Mouse (Mus musculus) G1E (cell line): ENCODE data around the gene Stx6. TPM values are rescaled to one million over a fixed set of nuclear protein-coding genes. Genes with fewer than 3 reads are reported as not detected.

Source experiments
- ATAC-seq: 2 replicates; pipeline ENCODE4 v1.8.0; 2016; ENCODE audit warnings: mild to moderate bottlenecking; ENCODE audit not compliant: insufficient number of reproducible peaks, poor library complexity, low FRiP score, severe bottlenecking; ENCODE audit errors: extremely low read depth
- DNase-seq: peaks from one replicate; pipeline ENCODE4 v3.0.0; 2012; ENCODE audit warnings: low spot score
- H3K27me3 ChIP-seq: 2 replicates; pipeline ENCODE4 v1.6.1; 2012; ENCODE audit warnings: mild to moderate bottlenecking, low read length, inconsistent platforms; ENCODE audit not compliant: insufficient read depth
- H3K36me3 ChIP-seq: replicated peaks from 2 replicates; pipeline ENCODE3; 2012; ENCODE audit warnings: mild to moderate bottlenecking, inconsistent platforms
- H3K4me1 ChIP-seq: 2 replicates; pipeline ENCODE4 v1.6.1; 2012; ENCODE audit warnings: low read depth, low read length, inconsistent platforms, mixed read lengths; ENCODE audit not compliant: insufficient read depth
- H3K4me3 ChIP-seq: 2 replicates; pipeline ENCODE4 v1.5.1; 2012; ENCODE audit warnings: low read depth, mild to moderate bottlenecking, inconsistent platforms, low read length, moderate library complexity, mixed read lengths
- H3K9me3 ChIP-seq: replicated peaks from 2 replicates; pipeline ENCODE4 v1.6.1; 2012; ENCODE audit warnings: inconsistent platforms
- CTCF ChIP-seq: IDR thresholded peaks from 2 replicates; pipeline ENCODE4 v1.5.1; 2012; ENCODE audit warnings: low read depth, low read length, inconsistent platforms, mixed read lengths
- GATA1 ChIP-seq: IDR thresholded peaks from 2 replicates; pipeline ENCODE4 v1.6.1; 2012; ENCODE audit warnings: borderline replicate concordance, low read length, inconsistent platforms, mixed read lengths
- GATA2 ChIP-seq: IDR thresholded peaks from 2 replicates; pipeline ENCODE4 v1.6.1; 2012; ENCODE audit warnings: low read depth, low read length, inconsistent platforms, borderline replicate concordance
- POLR2AphosphoS5 ChIP-seq: IDR thresholded peaks from 2 replicates; pipeline ENCODE4 v1.6.1; 2012; ENCODE audit warnings: low read depth, low read length, inconsistent platforms; ENCODE audit not compliant: insufficient replicate concordance
- TAL1 ChIP-seq: conservative IDR thresholded peaks from 2 replicates; pipeline ENCODE4 v1.6.1; 2012; ENCODE audit warnings: low read depth, low read length, inconsistent platforms, mixed read lengths
- polyA plus RNA-seq: library from polyadenylated mRNA; stranded (reverse); fragments of >175 nt; gene quantifications from 2 replicates; pipeline ENCODE4 v1.2.3, GENCODE M21; 2012
- total RNA-seq, 2 experiments: library from RNA; stranded (forward) in 1 of 2; stranded (reverse) in 1 of 2; fragments of 200-1000 nt in 1 of 2; fragments of >200 nt in 1 of 2; fragmentation: Nextera tagmentation in 1 of 2; gene quantifications; 2 replicates each; pipeline ENCODE4 v1.2.3; 2014 to 2017

Stx6 gene
- total and polyA plus RNA-seq, 3 experiments, result 27.5 to 117 (median 60.5) TPM

GRCm38 (mm10) chr1:155252631-155253121 is 94.2 kb downstream of the Stx6 start:
- H3K4me3 ChIP-seq, result 0 out of 2 replicates have a peak overlapping the region, but pooled peaks have one; percentile 17
- peak; percentile 28; the same call in 1 of the 2 replicates for ATAC-seq

GRCm38 (mm10) chr1:155253126-155253525 is 94.6 kb downstream of the Stx6 start:
- Histone ChIP-seq H3K4me3 (no peak overlapping the region), H3K4me1 (peaks cover 11% of the 10 kb centered on the region), H3K9me3 (no peaks in the 10 kb centered on the region), H3K36me3 (no peaks in the 10 kb centered on the region), H3K27me3 (peaks cover 33% of the 10 kb centered on the region)
- DNase-seq (no peak), ATAC-seq (no peak)
- TF ChIP-seq GATA1 (no peak), POLR2AphosphoS5 (no peak), TAL1 (no peak), GATA2 (no peak), CTCF (no peak)

More at GRCm38 (mm10) chr1:155252631-155253121, 94.2 kb downstream of the Stx6 start:
- Histone ChIP-seq H3K4me1 (peaks cover 11% of the 10 kb centered on the region), H3K27me3 (peaks cover 30% of the 10 kb centered on the region), H3K36me3 (no peaks in the 10 kb centered on the region), H3K9me3 (no peaks in the 10 kb centered on the region)
- no peak for DNase-seq
- no peak for TF ChIP-seq GATA1
- TF ChIP-seq TAL1, result no peak
- no peak for TF ChIP-seq CTCF
- TF ChIP-seq GATA2, result no peak
- TF ChIP-seq POLR2AphosphoS5, result no peak

DNA sequence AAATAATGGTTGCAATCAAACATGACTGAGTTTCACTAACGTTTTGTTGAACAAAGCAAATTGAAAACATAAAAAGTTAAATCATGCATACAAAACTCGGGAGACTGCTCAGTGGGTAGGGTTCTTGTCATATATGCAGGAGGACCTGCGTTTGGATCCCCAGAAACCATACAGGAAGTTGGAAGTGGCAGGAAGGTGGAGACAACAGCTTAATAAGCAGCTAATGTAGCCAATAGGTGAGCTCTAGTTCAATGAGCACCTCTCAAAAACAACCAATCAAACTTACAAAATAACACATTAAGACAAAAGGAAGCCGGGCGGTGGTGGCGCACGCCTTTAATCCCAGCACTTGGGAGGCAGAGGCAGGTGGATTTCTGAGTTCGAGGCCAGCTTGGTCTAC is 95.8 kb downstream of the Stx6 start:
- DNase-seq, result no peak
- Histone ChIP-seq H3K9me3 (no peaks in the 10 kb centered on the region), H3K4me1 (peaks cover 11% of the 10 kb centered on the region), H3K4me3 (no peak overlapping the region), H3K27me3 (peaks cover 36% of the 10 kb centered on the region), H3K36me3 (no peaks in the 10 kb centered on the region)
- TF ChIP-seq GATA2 (no peak), POLR2AphosphoS5 (no peak), GATA1 (no peak)
- no peak for ATAC-seq

Other genes with a start within 250 kb of the Stx6 start
- 6.8 and 8.0 TPM in 2 replicates for gene Ier5, start 59.1 kb upstream of the Stx6 start, total RNA-seq (2014; fragmentation: Nextera tagmentation)
- gene Ier5, start 59.1 kb upstream of the Stx6 start, total RNA-seq (2017), result 12.6 and 16.6 TPM in 2 replicates
- 7.8 and 10.7 TPM in 2 replicates for gene Ier5, start 59.1 kb upstream of the Stx6 start, polyA plus RNA-seq
- gene Mr1, start 11.9 kb upstream of the Stx6 start, total RNA-seq (2014; fragmentation: Nextera tagmentation), result 3.6 and 4.3 TPM in 2 replicates
- 2.3 and 3.0 TPM in 2 replicates for gene Mr1, start 11.9 kb upstream of the Stx6 start, total RNA-seq (2017)
- 0.02 and 0.09 TPM in 2 replicates for gene Mr1, start 11.9 kb upstream of the Stx6 start, polyA plus RNA-seq
- not detected in 2 replicates for gene BC034090, start 85.7 kb downstream of the Stx6 start, total RNA-seq (2014; fragmentation: Nextera tagmentation)
- gene BC034090, start 85.7 kb downstream of the Stx6 start, total RNA-seq (2017), result 0.11 TPM in 1 of 2 replicates, not detected in the other
- gene BC034090, start 85.7 kb downstream of the Stx6 start, polyA plus RNA-seq, result 0.09 and 0.18 TPM in 2 replicates